Mouse (Mus musculus) central nervous system, embryonic 18 days (tissue): ENCODE data around the gene Rnf186. TPM values are rescaled to one million over a fixed set of nuclear protein-coding genes. Genes with fewer than 3 reads are reported as not detected.

Source experiments
- polyA plus RNA-seq: library from polyadenylated mRNA; depleted of rRNA; stranded (reverse); fragments of >200 nt; gene quantifications from 2 replicates; pipeline ENCODE4 v1.2.3, GENCODE M21; 2012; rRNA removed

Gene Rnf186
- polyA plus RNA-seq, result not detected in 2 replicates

DNA sequence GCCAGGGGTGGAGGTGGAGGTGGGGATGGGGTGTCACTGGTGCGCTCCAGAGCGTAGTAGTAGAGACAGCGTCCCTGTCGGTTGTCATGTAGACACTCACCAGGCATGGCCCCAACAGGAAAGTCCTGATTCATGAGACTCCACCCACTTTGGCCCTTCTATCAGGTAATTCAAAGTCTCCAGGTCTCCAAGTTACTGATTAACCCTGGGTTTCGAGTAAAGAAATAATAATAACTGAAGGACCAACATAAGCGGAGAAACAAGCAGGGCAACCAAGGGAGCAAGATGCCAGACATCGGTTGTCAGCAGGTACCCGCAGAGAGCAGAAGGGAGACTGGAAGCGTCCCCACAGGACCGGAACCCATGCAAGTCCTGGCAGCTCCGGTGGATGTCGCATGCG lies at the start of gene Rnf186:
Gene Rnf186 (plus strand): TSS at position 247 of the 400 bp plus-strand sequence.

GRCm38 (mm10) chr4:138972827-138973718 lies 6.2 kb downstream of the Rnf186 start, which contains the start of gene Tmco4:
Gene Tmco4, plus strand, starts transcription at chr4:138972888.

Other genes with a start within 250 kb of the Rnf186 start
- gene Pla2g2c, start 242.3 kb upstream of the Rnf186 start, polyA plus RNA-seq, result 0.16 and 0.27 TPM in 2 replicates
- 2.6 and 3.6 TPM in 2 replicates for gene Ubxn10, start 229.9 kb upstream of the Rnf186 start, polyA plus RNA-seq
- gene Pla2g2f, start 209.5 kb upstream of the Rnf186 start, polyA plus RNA-seq, result 0.05 and 0.25 TPM in 2 replicates
- gene Pla2g2d, start 191.4 kb upstream of the Rnf186 start, polyA plus RNA-seq, result 0.08 and 0.09 TPM in 2 replicates
- gene Pla2g5, start 103.6 kb upstream of the Rnf186 start, polyA plus RNA-seq, result 0.84 and 1.0 TPM in 2 replicates
- not detected in 2 replicates for gene Gm13030, start 93.1 kb upstream of the Rnf186 start, polyA plus RNA-seq
- gene Pla2g2e, start 89.2 kb upstream of the Rnf186 start, polyA plus RNA-seq, result 0.47 TPM in 1 of 2 replicates, not detected in the other
- gene Otud3, start 53.2 kb upstream of the Rnf186 start, polyA plus RNA-seq, result 7.9 and 8.1 TPM in 2 replicates
- gene Tmco4, start 5.8 kb downstream of the Rnf186 start, polyA plus RNA-seq, result 1.0 TPM in 2 replicates
- gene Htr6, start 108.5 kb downstream of the Rnf186 start, polyA plus RNA-seq, result 3.9 and 4.5 TPM in 2 replicates
- gene Nbl1, start 125.9 kb downstream of the Rnf186 start, polyA plus RNA-seq, result 32.1 and 34.1 TPM in 2 replicates
- gene Minos1, start 164.0 kb downstream of the Rnf186 start, polyA plus RNA-seq, result 180 and 183 TPM in 2 replicates
- 154 and 170 TPM in 2 replicates for gene Capzb, start 225.8 kb downstream of the Rnf186 start, polyA plus RNA-seq